Mouse (Mus musculus) thymus, postnatal 0 days (tissue): ENCODE data around the gene Aftph. TPM values are rescaled to one million over a fixed set of nuclear protein-coding genes. Genes with fewer than 3 reads are reported as not detected.
A peak's percentile ranks its signal among the peaks of the same experiment; 100 is the strongest.
"Not testable (repeated sequence)": the region's sequence is repeated elsewhere in the genome, so short reads cannot be mapped to it uniquely, and the experiment has no call there.

Experiments used
- DNase-seq: peaks from one replicate; pipeline ENCODE4 v3.0.0-alpha.2; 2015; ENCODE audit warnings: low spot score
- polyA plus RNA-seq: library from polyadenylated mRNA; unstranded; fragments of >200 nt; fragmentation: Nextera tagmentation; extraction: Ambion mirVana; gene quantifications from 2 replicates; pipeline ENCODE4 v1.2.1, GENCODE M21; 2015

The Aftph gene
- 36.5 and 41.9 TPM in 2 replicates for polyA plus RNA-seq

DNA sequence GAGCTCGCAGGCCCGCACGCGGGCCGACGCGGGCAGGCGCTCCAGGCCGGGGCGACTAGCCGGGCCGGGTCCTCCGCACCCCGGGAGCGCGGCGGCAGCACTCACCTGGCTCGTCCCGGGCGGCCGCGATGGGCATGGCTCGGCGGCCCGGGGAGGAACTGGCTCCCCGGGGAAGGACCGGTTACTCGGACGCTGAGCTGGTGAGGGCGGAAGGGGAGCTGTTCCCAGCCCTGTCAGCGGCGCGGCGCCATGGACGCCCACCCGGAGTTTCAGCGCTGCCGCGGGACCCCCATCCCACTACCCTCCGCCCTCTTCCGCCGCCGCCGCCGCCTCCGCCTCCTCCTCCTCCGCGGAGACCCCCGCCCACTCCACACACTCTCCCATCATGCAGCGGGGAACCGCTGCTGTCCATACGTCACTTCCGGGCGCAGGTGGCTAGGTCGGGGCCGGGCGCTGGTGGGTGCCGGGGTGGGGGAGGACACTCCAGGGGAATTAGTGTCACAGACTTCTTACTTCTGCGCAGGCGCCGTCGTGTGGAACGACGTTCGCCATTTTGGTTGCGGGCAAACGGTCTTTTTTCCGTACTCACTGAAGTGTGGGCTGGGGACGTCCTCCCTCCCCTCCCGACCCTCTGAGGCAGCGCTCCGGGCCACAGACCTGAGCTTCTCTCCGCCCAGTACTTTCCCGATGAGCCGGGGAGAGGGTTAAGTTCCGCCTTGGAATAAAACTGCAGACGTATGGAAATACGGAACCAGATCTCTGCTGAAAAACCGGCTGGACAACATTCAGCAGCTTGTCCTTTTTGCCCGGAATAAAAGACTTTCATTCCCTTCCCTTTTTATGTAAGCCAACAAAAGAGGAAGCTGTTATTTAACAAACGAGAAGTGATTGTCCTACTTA lies at the start of gene Aftph:
Gene Aftph, minus strand, starts transcription at position 389 of the 900 bp plus-strand sequence.
- peak; percentile 100 for DNase-seq

- no peak for DNase-seq
Observed at GRCm38 (mm10) chr11:20789015-20789414, 47.6 kb upstream of the Aftph start.

DNA sequence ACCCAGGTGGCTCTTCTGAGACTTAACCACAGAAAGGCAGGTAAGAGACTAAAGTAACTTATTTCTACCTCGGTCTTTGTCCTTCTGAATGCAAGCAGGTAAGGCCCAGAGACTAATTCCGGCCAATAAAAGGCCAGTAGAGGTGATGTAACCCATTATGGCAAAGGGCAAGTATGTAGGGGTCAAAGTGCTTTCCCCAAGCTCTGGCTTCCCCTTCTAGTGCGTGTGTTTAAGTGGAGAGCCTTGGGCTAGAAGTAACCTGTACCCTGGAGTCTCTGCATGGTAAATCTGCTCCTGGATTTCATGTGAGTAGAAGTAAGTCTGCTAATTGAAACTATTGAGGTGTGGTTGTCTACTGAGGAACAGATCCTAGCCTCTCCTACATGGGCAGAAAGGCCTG lies 46.7 kb upstream of the Aftph start:
- DNase-seq: no peak

GRCm38 (mm10) chr11:20786191-20786590 lies 44.8 kb upstream of the Aftph start:
- DNase-seq: no peak

- no peak for DNase-seq
Observed at GRCm38 (mm10) chr11:20785186-20785585, 43.8 kb upstream of the Aftph start.

DNA sequence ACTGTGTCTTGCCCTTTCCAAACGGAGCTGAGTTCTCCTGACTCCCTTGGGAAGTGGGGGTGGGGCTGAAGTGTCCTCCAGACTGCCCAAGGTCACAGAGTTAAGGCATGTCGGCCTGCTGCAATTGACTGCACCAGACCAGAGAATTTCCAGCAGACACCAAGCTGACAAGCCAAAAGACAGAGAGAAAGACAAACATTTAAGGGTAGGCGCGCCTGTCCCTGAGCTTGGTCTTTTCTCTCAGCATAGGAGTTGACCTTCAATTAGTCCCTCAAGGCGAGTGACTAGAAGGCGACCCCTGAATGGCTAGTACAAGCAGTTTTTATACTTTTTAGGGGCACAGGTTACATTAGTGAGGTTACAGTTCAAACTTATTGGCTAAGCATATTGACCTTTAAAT lies 43.4 kb upstream of the Aftph start:
- no peak for DNase-seq

GRCm38 (mm10) chr11:20783467-20783866 lies 42.1 kb upstream of the Aftph start:
- no peak for DNase-seq

DNA sequence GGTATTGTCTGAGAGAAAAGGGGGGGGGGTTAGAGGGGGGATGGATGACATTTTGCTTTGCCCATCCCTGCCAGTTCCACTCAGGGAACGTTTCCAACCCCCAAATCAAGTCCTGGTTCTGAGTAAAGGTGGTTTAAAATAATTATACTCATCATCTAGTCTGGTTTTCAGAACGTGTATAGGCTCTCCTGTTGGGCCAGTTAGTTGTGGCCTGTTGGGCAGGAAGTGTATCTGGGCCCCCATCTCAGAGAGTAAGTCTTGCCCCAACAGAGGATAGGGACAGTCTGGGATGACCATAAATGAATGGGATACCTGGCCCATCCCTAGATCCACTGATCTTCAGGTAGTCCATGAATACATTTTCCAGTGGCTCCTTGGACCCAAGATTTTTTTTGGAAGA lies 41.2 kb upstream of the Aftph start:
- DNase-seq: no peak

DNA sequence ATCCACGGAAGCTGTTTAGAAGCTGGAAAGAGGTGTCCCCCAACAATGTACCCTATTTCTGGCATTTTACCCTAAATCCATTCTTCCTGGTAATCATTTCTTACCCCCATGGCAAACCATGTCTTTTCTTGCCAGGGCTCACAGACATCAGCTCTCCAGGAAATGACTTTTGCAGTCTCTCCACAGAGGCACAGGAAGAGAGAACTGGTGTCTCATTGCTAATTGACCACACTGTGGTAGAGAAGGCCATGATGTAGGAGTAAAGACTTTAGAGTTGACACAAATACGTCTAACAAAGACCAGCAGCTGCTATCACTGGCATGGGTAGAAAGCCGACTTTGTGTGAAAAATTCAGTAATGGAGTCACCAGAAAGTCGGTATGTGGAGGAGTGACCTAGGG lies 38.9 kb upstream of the Aftph start:
- DNase-seq: no peak

- DNase-seq: no peak
Observed at GRCm38 (mm10) chr11:20778861-20779563, 37.6 kb upstream of the Aftph start.

GRCm38 (mm10) chr11:20778298-20778697 lies 36.9 kb upstream of the Aftph start:
- no peak for DNase-seq

- no peak for DNase-seq
Observed at GRCm38 (mm10) chr11:20776668-20777067, 35.3 kb upstream of the Aftph start.

DNA sequence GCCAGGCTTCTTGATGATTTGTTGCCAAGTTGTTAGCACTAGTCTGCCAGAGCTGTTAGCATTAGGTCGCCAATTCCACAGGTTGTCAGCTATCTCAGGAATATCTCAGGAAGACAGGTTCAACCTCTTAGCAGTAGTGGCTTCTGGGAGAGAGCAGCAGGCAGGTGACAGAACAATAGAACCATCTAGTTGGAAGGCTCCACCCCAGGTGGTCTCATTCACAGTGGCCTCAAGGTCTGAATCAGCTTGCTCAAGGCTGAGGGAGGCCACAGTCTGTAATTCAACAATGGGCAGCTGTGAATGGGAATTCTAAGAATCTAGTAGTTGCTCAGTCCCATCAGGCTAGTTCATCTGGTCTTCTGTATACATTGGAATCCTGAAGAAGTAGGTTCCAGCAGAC lies 31.3 kb upstream of the Aftph start:
- DNase-seq: no peak

- not testable (repeated sequence) for DNase-seq
Observed at GRCm38 (mm10) chr11:20771827-20772226, 30.4 kb upstream of the Aftph start.

- not testable (repeated sequence) for DNase-seq
Observed at GRCm38 (mm10) chr11:20761984-20762383, 20.6 kb upstream of the Aftph start.

GRCm38 (mm10) chr11:20750573-20750972 lies 9.2 kb upstream of the Aftph start:
- DNase-seq: no peak

DNA sequence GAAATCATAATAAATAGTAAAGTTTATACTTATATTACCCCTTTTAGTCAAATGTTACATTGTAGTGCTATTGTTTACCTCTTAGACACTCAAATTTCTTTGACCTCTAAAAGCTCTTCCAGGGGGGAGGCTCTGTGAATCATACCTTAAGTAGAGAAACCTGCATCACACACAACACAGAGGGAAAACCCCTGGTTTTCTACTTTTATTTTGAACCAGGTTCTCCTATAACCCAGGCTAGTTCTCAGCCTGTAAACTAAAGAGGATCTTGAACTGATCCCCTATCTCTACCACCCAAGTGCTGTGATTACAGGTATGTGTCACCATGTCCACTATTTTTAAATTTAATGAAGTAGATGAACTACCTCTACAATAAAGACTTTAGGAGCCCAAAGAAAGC lies 2.0 kb upstream of the Aftph start:
- DNase-seq: no peak

GRCm38 (mm10) chr11:20742361-20742897 lies 1.0 kb upstream of the Aftph start:
- DNase-seq: peak; percentile 87

- peak; percentile 53 for DNase-seq
Observed at GRCm38 (mm10) chr11:20740481-20741200, 748 bp downstream of the Aftph start.

GRCm38 (mm10) chr11:20734066-20734465 lies 7.3 kb downstream of the Aftph start:
- no peak for DNase-seq

- DNase-seq: peak; percentile 21
Observed at GRCm38 (mm10) chr11:20733486-20734030, 7.8 kb downstream of the Aftph start.
